Mouse (Mus musculus) layer of hippocampus, postnatal 25 days (tissue): ENCODE data around the gene Myh4. TPM values are rescaled to one million over a fixed set of nuclear protein-coding genes. Genes with fewer than 3 reads are reported as not detected.

ENCODE experiments used
- DNase-seq, 2 experiments: peaks; one replicate each; pipeline ENCODE4 v3.0.0; 2022; ENCODE audit warnings: mixed read lengths in 2 of 2, low spot score in 1 of 2; ENCODE audit errors: extremely low spot score in 1 of 2
- total RNA-seq, 2 experiments: library from RNA; stranded (reverse); gene quantifications; 2 replicates each; pipeline ENCODE4 v1.2.3; 2021

Gene Myh4
- under 1 TPM; 0.10 to 0.28 TPM for total RNA-seq

DNA sequence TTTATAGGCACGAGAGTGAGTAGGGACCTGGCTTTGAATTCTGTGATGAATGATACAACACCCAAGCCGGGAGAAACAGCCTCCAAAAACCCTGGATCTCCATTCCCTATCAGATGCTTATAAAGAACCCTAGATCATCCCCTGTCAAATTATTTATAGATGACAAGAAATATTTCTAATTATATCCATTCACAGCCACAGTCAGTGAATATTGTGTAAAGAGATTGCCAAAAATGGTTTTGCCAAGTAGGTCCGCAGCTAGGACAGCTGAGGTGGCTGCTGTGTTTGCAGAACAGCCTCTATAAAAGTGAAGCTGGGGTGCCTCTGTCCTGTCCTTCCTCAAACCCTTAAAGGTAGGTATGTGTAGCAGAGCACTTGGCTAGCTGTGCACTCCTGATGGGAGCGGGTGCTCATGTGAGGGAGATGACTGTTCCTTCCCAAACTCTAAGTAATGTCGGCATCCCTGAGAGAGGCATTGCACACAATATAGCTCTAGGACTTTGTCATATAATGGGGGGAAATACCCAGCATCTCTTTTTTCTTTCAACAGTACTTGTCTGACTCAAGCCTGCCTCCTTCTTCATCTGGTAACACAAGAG, at the start of gene Myh4:
Myh4 (plus strand) TSS at position 549 of the 599 bp plus-strand sequence.
- DNase-seq = no peak

DNA sequence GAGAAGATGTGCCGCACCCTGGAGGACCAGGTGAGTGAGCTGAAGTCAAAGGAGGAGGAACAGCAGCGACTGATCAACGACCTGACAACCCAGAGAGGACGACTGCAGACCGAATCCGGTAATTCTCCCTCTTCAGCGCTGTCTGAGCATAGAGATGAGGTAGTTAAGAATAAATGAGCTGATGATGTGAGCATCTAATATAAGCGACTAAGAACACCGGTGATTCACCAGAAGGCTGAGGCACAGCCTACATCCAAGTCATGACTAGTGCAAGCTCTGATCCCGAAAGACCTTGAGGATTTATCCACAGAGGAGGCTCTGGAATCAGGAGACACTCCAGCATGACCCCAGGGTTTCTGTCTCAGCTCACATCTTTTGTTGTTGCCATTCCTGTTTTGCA, 47.5 kb upstream of the Myh4 start:
- DNase-seq = no peak

DNA sequence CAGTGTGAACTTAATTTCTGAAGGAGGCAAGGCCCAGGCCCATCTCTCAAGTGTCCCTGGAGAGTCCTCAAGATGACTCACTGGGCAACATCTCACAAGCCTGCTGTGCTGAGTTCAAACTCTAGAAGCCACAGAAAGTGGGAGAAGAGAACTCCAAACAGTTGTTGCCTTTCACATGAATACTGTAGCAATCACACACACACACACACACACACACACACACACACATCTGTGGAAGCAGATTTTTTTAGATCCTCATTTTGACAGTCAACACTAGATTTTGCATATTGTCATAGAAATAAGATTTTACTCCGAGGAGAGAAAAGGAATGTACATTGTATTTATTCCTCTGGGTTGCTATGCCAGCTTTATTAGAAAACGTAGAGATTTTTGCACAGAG, 47.0 kb upstream of the Myh4 start:
- DNase-seq = no peak

DNA sequence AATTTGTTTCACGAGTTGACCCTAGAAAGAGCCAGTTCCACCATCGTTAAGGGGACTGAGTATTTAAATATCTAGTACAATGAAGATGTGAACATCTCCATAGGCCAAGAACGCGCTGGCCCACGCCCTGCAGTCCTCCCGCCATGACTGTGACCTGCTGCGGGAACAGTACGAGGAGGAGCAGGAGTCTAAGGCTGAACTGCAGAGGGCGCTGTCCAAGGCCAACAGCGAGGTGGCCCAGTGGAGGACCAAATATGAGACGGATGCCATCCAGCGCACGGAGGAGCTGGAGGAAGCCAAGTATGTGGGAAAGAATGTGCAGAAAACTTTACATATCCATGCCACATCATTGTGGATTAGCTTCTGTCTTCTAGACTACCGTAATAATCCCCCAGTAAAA, 46.3 kb upstream of the Myh4 start:
- DNase-seq = no peak

DNA sequence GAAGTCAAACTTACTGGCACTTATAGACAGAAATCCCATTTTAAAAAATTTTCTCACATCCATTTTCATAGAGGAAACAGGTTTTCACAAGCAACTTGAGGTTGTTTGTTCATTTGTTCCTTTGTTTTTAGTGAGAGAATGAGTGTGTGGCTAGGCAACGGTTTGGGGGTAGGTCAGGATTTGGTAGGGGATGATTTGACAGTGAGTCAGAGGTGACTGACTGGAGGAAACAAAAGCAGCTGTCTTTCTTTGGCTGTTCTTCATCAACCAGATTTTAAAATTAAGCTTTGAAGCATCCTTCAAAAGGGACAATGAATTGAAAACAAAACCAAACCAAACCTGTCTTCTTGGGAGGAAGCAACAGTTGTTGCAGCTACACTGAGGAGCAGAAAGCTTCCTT, 38.5 kb upstream of the Myh4 start:
- no peak for DNase-seq

DNA sequence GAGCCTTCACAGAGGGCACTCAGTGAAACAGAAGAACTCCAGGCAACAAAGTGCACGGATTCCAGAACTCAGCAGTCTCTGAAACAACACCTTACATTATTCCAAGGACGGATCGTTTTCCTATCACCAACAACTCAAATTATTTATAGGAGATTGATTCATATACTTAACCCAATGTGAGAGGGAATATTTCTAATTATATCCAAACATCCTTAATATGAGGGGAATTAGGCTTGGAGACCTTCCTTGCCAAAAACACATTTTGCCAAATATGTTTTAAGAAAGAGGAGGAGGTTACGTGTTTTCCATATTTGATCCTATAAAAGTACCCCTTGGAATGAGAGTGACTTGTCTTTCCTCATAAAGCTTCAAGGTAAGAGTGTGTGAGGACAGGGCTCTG, 38.1 kb upstream of the Myh4 start, which contains the start of gene Myh1:
Myh1 (plus strand) TSS at position 301 of the 400 bp plus-strand sequence.
- DNase-seq = no peak

DNA sequence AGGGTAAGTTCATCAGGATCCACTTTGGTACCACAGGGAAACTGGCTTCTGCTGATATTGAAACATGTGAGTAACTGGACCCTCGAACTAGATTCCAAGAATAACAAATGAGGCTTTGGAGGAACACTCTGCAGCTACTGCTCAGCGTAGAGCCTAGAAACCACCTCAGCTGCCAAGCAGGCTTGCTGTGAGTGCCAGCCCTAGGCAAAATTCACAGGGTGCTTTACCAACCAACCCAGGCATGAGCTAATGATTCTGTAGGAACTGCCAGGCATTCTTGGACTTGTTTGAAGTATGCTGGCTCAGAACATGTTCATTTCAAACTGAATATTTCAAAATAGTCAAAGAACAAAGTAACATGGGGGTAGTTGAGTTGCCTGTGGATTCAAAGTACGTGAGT, 33.1 kb upstream of the Myh4 start:
- no peak for DNase-seq

DNA sequence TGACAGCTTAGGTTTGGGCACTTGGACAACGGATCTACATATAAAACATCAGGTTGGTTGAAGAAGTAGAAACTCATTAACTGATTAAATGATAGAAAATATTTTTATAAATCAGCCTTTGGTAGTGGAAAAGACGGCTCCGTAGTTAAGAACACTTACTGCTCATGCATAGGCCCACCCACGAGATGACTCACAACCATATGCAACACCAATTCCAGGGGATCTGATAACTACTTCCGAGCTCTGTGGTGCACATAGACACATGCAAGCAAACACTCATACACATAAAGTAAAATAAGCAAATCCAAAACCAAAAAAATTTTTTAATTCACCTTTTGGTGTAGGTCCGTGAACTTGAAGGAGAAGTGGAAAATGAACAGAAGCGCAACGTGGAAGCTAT, 16.0 kb upstream of the Myh4 start:
- no peak for DNase-seq

DNA sequence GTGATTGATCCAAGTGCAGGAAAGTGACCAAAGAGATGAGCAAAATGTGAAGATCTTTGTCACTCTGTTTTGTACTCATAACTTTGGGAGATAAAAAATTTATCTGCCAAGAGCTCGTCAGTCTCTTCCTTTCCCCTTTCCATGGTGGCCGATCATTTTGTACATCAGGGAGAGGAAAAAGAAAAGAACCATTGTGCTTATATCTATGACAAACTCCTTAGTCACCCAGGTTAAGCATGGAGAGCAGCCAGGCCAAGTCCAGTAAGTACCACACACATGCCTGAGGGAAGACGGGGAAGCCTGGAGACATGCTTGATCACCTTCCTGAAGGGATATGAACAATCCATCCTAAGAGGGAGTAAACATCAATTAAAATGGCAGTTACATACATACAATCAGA, 13.4 kb upstream of the Myh4 start:
- no peak for DNase-seq

DNA sequence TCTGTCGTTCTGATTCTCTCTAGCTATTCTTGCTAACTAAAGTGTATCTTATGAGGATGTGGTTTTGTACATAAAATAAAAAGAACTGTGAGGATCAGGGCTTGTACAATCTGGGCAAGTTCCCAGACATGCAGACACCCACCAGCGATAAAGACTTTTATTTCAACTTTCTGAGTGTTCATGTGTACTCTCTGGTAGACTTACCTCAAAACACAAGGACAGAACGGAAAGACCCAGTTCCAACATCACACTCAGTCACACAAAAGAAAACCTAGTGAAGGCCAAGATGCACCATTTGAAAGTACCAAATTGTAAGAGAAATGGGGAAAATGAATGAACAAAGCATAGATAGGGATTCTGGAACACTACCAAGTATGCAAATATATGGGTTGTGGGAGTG, 9.1 kb upstream of the Myh4 start:
- DNase-seq = no peak

DNA sequence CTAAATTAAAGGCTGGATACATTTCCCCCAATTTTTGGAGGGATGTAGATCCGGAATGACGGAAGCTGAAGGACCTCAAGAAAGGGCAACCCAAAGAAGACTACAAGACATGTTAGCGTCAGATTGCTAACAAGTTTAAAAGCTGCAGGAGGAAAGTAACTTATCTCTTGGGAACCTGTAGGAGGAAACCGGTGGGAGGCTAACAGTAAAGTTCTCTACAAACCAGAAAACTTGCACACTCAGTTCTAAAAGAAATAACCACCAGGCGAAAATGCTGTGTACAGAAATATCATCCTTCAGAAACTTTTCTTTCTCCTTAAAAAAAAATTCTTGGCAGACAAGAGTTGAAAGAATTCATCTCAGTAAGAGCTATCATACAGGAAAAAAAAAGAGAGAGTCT, 8.7 kb upstream of the Myh4 start:
- no peak for DNase-seq

DNA sequence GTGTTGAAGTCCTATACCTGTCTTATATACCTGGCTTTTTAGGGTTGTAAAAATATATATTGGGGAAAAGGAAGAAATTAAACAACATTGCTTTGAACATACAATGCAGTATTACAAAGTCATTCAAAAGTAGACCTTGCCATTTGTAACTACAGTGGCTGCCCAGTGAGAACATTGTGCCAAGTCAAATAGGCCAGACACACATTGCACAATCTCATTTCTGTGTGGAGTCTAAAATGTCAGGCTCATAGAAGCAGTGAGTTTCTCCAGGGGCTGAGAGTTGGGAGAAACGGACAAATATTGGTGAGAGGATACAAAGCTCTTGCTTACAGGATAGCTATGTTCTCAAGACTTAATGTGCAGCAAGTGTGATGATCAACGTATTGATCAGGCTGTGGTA, 7.9 kb upstream of the Myh4 start:
- no peak for DNase-seq

DNA sequence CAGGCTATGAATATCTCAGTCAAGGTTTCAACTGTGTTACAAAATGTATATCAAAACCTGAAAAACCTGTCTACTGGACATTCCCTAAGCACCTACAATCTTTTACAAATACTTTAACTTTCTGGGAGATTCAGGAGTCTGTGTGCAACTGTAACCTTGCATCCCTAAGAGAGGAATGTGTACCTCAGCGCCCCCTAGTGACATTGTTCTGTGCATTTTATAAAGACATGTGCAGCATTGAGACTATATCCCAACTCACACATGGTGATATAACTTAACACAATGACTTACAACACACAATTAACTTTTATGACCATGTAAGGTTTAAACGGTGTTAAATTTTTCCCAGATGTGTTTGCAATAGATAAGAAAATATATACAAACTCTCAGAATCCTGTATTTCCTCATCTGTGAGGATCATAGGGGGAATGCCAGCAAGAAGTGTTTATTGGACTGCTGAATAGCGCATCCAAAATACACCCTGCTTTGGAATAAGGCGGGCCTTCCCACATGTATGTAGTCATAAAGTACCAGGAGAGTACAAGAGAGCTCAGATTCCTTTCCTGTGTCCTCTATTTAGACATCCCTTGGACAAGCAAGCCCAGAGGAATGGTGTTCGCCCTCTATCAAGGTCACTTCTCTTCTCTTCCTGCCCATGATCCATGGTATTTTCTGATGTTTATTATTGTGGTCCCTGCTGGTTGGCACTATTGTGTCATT, 2.0 kb upstream of the Myh4 start:
- DNase-seq = peak in 1 of 2 experiments; percentile 64

DNA sequence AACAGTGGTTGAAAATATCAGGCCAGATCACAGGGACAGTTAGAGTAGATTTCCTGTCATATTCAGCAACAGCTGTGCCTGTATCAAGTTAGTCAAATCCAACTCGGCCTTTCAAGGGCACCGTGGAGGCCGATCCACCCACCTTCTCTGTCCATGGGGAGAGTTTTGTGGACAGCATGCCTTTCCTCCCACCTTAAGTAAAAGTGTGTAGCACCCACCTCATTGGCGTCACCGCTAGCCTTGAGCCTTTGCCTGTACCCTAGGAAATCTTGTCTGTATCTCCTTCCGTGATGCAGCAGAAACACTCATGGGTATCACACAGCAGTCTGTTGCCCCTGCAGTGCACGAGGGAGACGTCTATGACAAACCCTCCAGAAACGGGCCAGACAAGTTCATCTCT, 1.0 kb upstream of the Myh4 start:
- no peak for DNase-seq

DNA sequence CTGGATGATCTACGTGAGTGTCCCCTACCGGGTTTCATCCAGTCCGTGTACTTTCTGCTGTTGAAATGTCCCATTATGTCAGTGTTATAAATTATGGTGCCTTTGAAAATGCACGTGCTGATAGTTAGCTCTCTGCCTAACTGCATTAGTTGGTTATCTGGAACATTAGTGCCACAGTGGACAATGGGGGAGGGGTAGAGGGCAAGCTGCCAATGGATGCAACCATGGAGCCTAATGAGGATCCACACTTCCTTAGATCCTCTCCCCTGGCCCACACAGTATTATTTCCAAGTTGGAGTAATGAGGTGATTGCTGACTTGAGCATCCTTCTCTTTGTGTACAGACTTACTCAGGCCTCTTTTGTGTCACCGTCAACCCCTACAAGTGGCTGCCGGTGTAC, 3.2 kb downstream of the Myh4 start:
- DNase-seq = no peak

DNA sequence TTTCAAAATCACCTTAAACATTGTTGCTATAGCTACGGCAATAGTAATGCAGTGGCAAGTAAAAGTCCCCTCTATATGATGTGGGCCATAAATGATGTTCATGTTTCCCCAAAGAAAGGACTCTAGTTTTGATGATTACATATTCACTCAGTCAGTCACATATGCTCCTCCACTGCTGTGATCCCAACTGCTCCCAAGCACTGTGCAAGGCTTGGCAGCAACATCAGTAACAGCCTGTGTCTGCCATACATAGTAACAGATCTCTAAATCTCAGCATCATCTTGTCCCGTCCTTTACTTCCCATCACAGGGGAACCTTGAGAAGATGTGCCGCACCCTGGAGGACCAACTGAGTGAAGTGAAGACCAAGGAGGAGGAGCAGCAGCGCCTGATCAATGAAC, 15.9 kb downstream of the Myh4 start:
- peak in 1 of 2 experiments; percentile 15 for DNase-seq

DNA sequence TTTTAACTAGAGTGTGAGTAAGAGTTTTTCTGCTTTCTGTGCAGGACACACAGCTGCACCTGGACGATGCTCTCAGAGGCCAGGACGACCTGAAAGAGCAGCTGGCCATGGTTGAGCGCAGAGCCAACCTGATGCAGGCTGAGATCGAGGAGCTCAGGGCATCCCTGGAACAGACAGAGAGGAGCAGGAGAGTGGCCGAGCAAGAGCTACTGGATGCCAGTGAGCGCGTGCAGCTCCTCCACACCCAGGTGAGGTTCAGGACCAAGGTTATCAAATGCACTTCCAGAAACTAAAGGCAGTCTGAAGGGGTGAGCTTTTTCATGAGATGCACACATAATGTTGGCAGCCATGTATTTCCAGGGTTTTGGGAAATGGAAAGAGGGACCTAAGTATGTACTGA, 19.2 kb downstream of the Myh4 start:
- no peak for DNase-seq

DNA sequence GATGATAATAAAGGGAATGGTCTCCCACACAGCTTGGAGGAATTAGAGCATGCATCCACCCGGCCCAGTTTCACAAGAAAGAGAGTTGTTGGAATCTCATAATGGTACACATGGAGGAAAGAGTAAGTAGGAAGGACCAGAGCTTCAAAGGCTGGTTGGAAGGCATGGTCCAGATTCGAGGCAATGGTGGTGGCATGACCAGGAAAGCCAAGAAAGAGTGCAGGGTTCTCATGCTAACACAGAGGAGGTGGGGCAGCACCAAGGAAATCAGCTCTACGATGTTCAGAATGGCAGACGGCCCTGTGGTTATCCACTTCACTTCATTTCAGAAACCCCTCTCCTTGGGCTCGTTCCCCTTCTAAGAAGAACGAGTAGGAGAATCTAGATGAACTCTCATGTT, 23.1 kb downstream of the Myh4 start:
- no peak for DNase-seq

DNA sequence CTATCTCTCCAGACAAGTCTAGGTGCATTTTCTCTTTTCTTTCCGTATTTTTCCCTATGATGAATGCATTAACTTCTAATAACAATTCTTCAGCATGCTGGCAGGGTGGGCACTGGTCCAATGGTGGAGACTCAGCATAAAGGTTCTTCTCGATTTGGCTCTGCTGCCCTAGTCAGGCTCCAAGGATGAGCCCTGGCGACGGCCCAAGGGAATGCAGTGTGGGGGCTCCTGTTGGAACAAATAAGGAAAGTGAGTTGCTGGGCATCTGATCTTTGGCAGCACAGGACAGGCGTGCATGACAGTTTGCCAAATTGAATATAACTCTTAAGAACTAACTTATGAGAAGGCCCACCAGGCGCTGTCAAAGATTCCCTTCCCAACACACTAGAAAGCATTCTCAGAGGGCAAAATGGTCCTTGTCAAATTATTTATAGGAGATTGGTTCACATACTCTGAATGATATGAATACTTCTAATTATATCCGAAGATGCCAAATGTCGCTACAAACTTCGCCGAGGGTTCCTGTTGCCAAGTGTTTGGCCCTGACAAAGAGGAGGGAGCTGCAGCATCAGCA, 38.9 kb downstream of the Myh4 start, which contains the start of gene Myh8:
Myh8 (plus strand) TSS at position 524 of the 574 bp plus-strand sequence.
- no peak for DNase-seq

DNA sequence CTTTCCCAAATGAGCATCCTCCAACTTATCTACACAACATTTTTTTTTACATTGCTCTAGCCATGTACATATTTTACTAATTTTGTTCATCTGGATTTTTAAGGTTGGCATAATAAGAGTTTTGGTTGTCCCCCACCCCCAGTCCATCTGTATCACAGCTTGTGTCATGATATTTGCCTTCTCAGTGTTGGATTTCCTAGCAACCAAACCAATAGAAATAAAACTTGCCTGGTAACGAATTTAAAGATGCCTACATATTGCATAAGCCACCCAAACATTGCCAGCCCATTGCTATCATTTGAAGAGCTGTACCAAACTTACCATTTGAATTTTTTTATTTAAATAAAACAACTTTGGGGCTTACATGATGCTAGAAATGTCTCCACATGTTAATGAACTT, 55.6 kb downstream of the Myh4 start:
- no peak for DNase-seq
